Mouse (Mus musculus) MN1 (cell line): ENCODE data around the gene Lbhd2.

Source experiments
- DNase-seq: peaks from one replicate; pipeline ENCODE4 v3.0.0-alpha.2; 2016; ENCODE audit warnings: low spot score

The Lbhd2 gene

GRCm38 (mm10) chr12:111406622-111407021 lies at the start of gene Lbhd2:
Gene Lbhd2 (plus strand): TSS chr12:111406809.
- no peak for DNase-seq

GRCm38 (mm10) chr12:111360671-111361070 lies 45.9 kb upstream of the Lbhd2 start:
- no peak for DNase-seq

- no peak for DNase-seq
Observed at GRCm38 (mm10) chr12:111361319-111362098, 45.1 kb upstream of the Lbhd2 start.

GRCm38 (mm10) chr12:111364234-111364633 lies 42.4 kb upstream of the Lbhd2 start:
- DNase-seq, result no peak

GRCm38 (mm10) chr12:111367065-111367464 lies 39.5 kb upstream of the Lbhd2 start:
- DNase-seq, result no peak

GRCm38 (mm10) chr12:111370249-111370648 lies 36.4 kb upstream of the Lbhd2 start:
- no peak for DNase-seq

- no peak for DNase-seq
Observed at GRCm38 (mm10) chr12:111371905-111372304, 34.7 kb upstream of the Lbhd2 start.

- no peak for DNase-seq
Observed at GRCm38 (mm10) chr12:111373411-111373810, 33.2 kb upstream of the Lbhd2 start.

GRCm38 (mm10) chr12:111374727-111375126 lies 31.9 kb upstream of the Lbhd2 start:
- no peak for DNase-seq

- DNase-seq, result no peak
Observed at GRCm38 (mm10) chr12:111375559-111375958, 31.1 kb upstream of the Lbhd2 start.

- DNase-seq, result no peak
Observed at GRCm38 (mm10) chr12:111376053-111376452, 30.6 kb upstream of the Lbhd2 start.

GRCm38 (mm10) chr12:111376826-111377331 lies 29.7 kb upstream of the Lbhd2 start:
- DNase-seq, result peak; percentile 30

GRCm38 (mm10) chr12:111377376-111377973 lies 29.1 kb upstream of the Lbhd2 start, which contains the start of gene Cdc42bpb:
Gene Cdc42bpb (minus strand): TSS chr12:111377718.
- peak; percentile 89 for DNase-seq

- DNase-seq, result peak; percentile 15
Observed at GRCm38 (mm10) chr12:111377986-111378490, 28.6 kb upstream of the Lbhd2 start.

- DNase-seq, result no peak
Observed at GRCm38 (mm10) chr12:111378812-111379211, 27.8 kb upstream of the Lbhd2 start.

GRCm38 (mm10) chr12:111385883-111386641 lies 20.5 kb upstream of the Lbhd2 start:
- DNase-seq, result no peak

- peak; percentile 55 for DNase-seq
Observed at GRCm38 (mm10) chr12:111386642-111387120, 19.9 kb upstream of the Lbhd2 start.

- DNase-seq, result no peak
Observed at GRCm38 (mm10) chr12:111387146-111387545, 19.5 kb upstream of the Lbhd2 start.

GRCm38 (mm10) chr12:111394008-111394407 lies 12.6 kb upstream of the Lbhd2 start:
- no peak for DNase-seq

GRCm38 (mm10) chr12:111396997-111397396 lies 9.6 kb upstream of the Lbhd2 start:
- DNase-seq, result no peak

GRCm38 (mm10) chr12:111401454-111402184 lies 5.0 kb upstream of the Lbhd2 start:
- peak; percentile 76 for DNase-seq
